Comparison of ENCODE assay signal across 14 mouse cellular contexts in the genomic region with DNA sequence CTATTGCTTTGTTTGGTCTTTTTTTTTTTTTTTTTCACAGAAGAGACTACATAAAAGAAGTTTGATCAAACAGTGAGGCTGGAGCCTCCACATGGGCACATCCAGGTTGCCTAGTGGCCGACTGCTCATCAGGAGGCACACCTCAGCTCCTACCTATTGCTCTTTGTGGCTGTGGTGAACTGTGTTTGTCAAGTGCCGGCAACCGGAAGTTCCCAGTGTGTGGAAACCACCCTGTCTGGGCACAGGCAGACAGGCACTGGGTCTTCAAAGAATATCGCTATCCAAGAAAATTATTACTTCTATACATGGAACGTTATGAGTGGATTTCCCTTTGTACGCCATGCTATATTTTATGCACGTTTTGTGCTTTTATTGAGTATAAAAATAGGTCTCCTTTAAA. TPM values are rescaled to one million over a fixed set of nuclear protein-coding genes. Genes with fewer than 3 reads are reported as not detected.
DNase-seq lines count a peak whose midpoint lies in the region; ATAC-seq lines count a peak whose summit lies in the region.
"Had no signal": no experiment of that assay in that cellular context is flagged by ENCODE, and none has a peak within 500 bp of the region (broad histone marks: within the 10 kb centered on the region; RNA-seq: fewer than 3 reads in every experiment).

No protein-coding gene starts in this region.

- intact Hi-C loops in heart, postnatal 36 days (cut with DNase I): no loop called here

- H3K4me3 ChIP-seq in heart, embryonic 10.5 days: no peak overlapping the region
- H3K4me3 ChIP-seq in forebrain, embryonic 16.5 days (replicated peaks; ENCODE audit: low read length): peak overlapping the region; percentile 97
- H3K4me3 ChIP-seq in limb, embryonic 12.5 days (replicated peaks): peak overlapping the region; percentile 98
- H3K4me3 ChIP-seq in neural tube, embryonic 12.5 days: peak overlapping the region; percentile 32
- H3K4me3 ChIP-seq in intestine, embryonic 16.5 days (ENCODE audit: low read length): no peak overlapping the region

- no peaks in the 10 kb centered on the region for H3K9me3 ChIP-seq in heart, embryonic 10.5 days
- H3K9me3 ChIP-seq in forebrain, embryonic 16.5 days (ENCODE audit: control insufficient read depth, low read length): no peaks in the 10 kb centered on the region
- H3K9me3 ChIP-seq in limb, embryonic 12.5 days: no peaks in the 10 kb centered on the region
- no peaks in the 10 kb centered on the region for H3K9me3 ChIP-seq in neural tube, embryonic 12.5 days
- H3K9me3 ChIP-seq in intestine, embryonic 16.5 days (ENCODE audit: control insufficient read depth, low read length): no peaks in the 10 kb centered on the region

- 79% methylated on average over 7 of the region's 7 CpGs for WGBS in heart, embryonic 10.5 days
- 26% methylated on average over 7 of the region's 7 CpGs for WGBS in forebrain, embryonic 16.5 days
- 60% methylated on average over 7 of the region's 7 CpGs for WGBS in limb, embryonic 12.5 days
- 67% methylated on average over 7 of the region's 7 CpGs for WGBS in neural tube, embryonic 12.5 days
- WGBS in intestine, embryonic 16.5 days: 53% methylated on average over 7 of the region's 7 CpGs

- ATAC-seq in forebrain, embryonic 16.5 days: no peak
- no peak for ATAC-seq in limb, embryonic 12.5 days (ENCODE audit: insufficient number of reproducible peaks, insufficient read depth, low FRiP score, low TSS enrichment, low read depth)
- no peak for ATAC-seq in neural tube, embryonic 12.5 days (ENCODE audit: low FRiP score, low read depth)
- no peak for ATAC-seq in intestine, embryonic 16.5 days
- no peak for ATAC-seq in erythroid progenitor cell, adult 5-6 weeks (replicated peaks; ENCODE audit: low FRiP score, poor library complexity, severe bottlenecking)
- ATAC-seq: activated CD4-positive, CD25-positive, alpha-beta regulatory T cell, adult 4 months; inflammation-experienced regulatory T-cells, adult 6 months had no signal

- H3K9ac ChIP-seq in forebrain, embryonic 16.5 days (replicated peaks; ENCODE audit: low read depth, low read length): peak overlapping the region; percentile 89
- H3K9ac ChIP-seq in limb, embryonic 12.5 days (replicated peaks): peak overlapping the region; percentile 100
- H3K9ac ChIP-seq in neural tube, embryonic 12.5 days: peak overlapping the region; percentile 100; the same call in 1 of the 2 replicates
- no peak overlapping the region for H3K9ac ChIP-seq in intestine, embryonic 16.5 days (ENCODE audit: low read depth, low read length)

- no peak overlapping the region for H3K27ac ChIP-seq in heart, embryonic 10.5 days
- H3K27ac ChIP-seq in forebrain, embryonic 16.5 days (ENCODE audit: low read length): peak overlapping the region; percentile 88
- H3K27ac ChIP-seq in limb, embryonic 12.5 days: 0 out of 2 replicates have a peak overlapping the region, but pooled peaks have one; percentile 56
- H3K27ac ChIP-seq in neural tube, embryonic 12.5 days: no peak overlapping the region
- H3K27ac ChIP-seq in intestine, embryonic 16.5 days (ENCODE audit: low read length): no peak overlapping the region
- H3K27ac ChIP-seq: stomach, postnatal 0 days had no signal

- H3K4me1 ChIP-seq in heart, embryonic 10.5 days: no peaks in the 10 kb centered on the region
- peaks cover 30% of the 10 kb centered on the region for H3K4me1 ChIP-seq in forebrain, embryonic 16.5 days (replicated peaks; ENCODE audit: control insufficient read depth, insufficient read depth, low read length)
- H3K4me1 ChIP-seq in limb, embryonic 12.5 days (replicated peaks): peaks cover 19% of the 10 kb centered on the region
- H3K4me1 ChIP-seq in neural tube, embryonic 12.5 days: peaks cover 11% of the 10 kb centered on the region; the same call in 1 of the 2 replicates
- no peaks in the 10 kb centered on the region for H3K4me1 ChIP-seq in intestine, embryonic 16.5 days (ENCODE audit: control insufficient read depth, insufficient read depth, low read length)

- DNase-seq in heart, adult 11 months: peak; percentile 65
- no peak for DNase-seq in heart, embryonic 10.5 days (ENCODE audit: low spot score)
- DNase-seq in heart, postnatal 36 days: no peak
- DNase-seq: right cerebral cortex, postnatal 4 days had no signal

- H3K4me2 ChIP-seq in forebrain, embryonic 16.5 days (ENCODE audit: low read length): peak overlapping the region; percentile 96
- H3K4me2 ChIP-seq in limb, embryonic 12.5 days: peak overlapping the region; percentile 67
- peak overlapping the region; percentile 70 for H3K4me2 ChIP-seq in neural tube, embryonic 12.5 days (replicated peaks)
- no peak overlapping the region for H3K4me2 ChIP-seq in intestine, embryonic 16.5 days (ENCODE audit: low read depth, low read length)
- H3K4me2 ChIP-seq: heart, embryonic 11.5 days had no signal

- H3K27me3 ChIP-seq in heart, embryonic 10.5 days (ENCODE audit: insufficient read depth, poor library complexity, severe bottlenecking): no peaks in the 10 kb centered on the region
- no peaks in the 10 kb centered on the region for H3K27me3 ChIP-seq in forebrain, embryonic 16.5 days (replicated peaks; ENCODE audit: control insufficient read depth, insufficient read depth, low read length)
- no peaks in the 10 kb centered on the region for H3K27me3 ChIP-seq in limb, embryonic 12.5 days
- H3K27me3 ChIP-seq in neural tube, embryonic 12.5 days (replicated peaks): no peaks in the 10 kb centered on the region
- H3K27me3 ChIP-seq in intestine, embryonic 16.5 days (replicated peaks; ENCODE audit: control insufficient read depth, insufficient read depth, low read length): no peaks in the 10 kb centered on the region

- H3K36me3 ChIP-seq in heart, embryonic 10.5 days: no peaks in the 10 kb centered on the region
- H3K36me3 ChIP-seq in forebrain, embryonic 16.5 days (ENCODE audit: control insufficient read depth, insufficient read depth): peaks cover 9% of the 10 kb centered on the region
- H3K36me3 ChIP-seq in limb, embryonic 12.5 days: peaks cover 37% of the 10 kb centered on the region
- H3K36me3 ChIP-seq in neural tube, embryonic 12.5 days: peaks cover 13% of the 10 kb centered on the region
- no peaks in the 10 kb centered on the region for H3K36me3 ChIP-seq in intestine, embryonic 16.5 days (ENCODE audit: control insufficient read depth, insufficient read depth, low read length)
- H3K36me3 ChIP-seq: G1E had no signal

RNA-seq across cellular contexts. Expression of gene Sox11, which starts 6.0 kb away (rescaled TPM):
- polyA plus RNA-seq in heart, embryonic 10.5 days (2016; fragmentation: Nextera tagmentation; extraction: Ambion mirVana): 32.0 and 73.8 TPM in 2 replicates
- polyA plus RNA-seq in forebrain, embryonic 16.5 days (2015; fragmentation: Nextera tagmentation; extraction: Ambion mirVana): 949 and 1,162 TPM in 2 replicates
- 246 and 273 TPM in 2 replicates for polyA plus RNA-seq in limb, embryonic 12.5 days (2016; fragmentation: Nextera tagmentation; extraction: Ambion mirVana)
- 576 and 584 TPM in 2 replicates for polyA plus RNA-seq in neural tube, embryonic 12.5 days (2016; fragmentation: Nextera tagmentation; extraction: Ambion mirVana)
- 20.9 and 23.0 TPM in 2 replicates for polyA plus RNA-seq in intestine, embryonic 16.5 days (2015; fragmentation: Nextera tagmentation; extraction: Ambion mirVana)
- total RNA-seq in erythroid progenitor cell, adult 5-6 weeks (2015; ENCODE audit: low replicate concordance): not detected in 2 replicates
- total RNA-seq in erythroid progenitor cell, adult 5-6 weeks (2017; ENCODE audit: low replicate concordance): not detected in 2 replicates
- under 1 TPM; 0.03 to 0.11 TPM for total RNA-seq in heart, postnatal 36 days (2021)
- polyA plus RNA-seq: G1E; inflammation-experienced regulatory T-cells, adult 6 months had no signal

Comparison
In these comparisons a context has a peak if more than half of its experiments do, and no peak if none do; other contexts are left out.
1. H3K27ac ChIP-seq: peak in forebrain, embryonic 16.5 days (single experiment) and limb, embryonic 12.5 days (single experiment); none in heart, embryonic 10.5 days (single experiment), neural tube, embryonic 12.5 days (single experiment) and intestine, embryonic 16.5 days (single experiment).
2. H3K4me3 ChIP-seq: peak in forebrain, embryonic 16.5 days (single experiment), limb, embryonic 12.5 days (single experiment) and neural tube, embryonic 12.5 days (single experiment); none in heart, embryonic 10.5 days (single experiment) and intestine, embryonic 16.5 days (single experiment).